Mouse (Mus musculus) limb, embryonic 13.5 days (tissue): ENCODE results near the gene Cox5a. TPM values are rescaled to one million over a fixed set of nuclear protein-coding genes. Genes with fewer than 3 reads are reported as not detected.

Source experiments
- ATAC-seq: fragments of 200-750 bp; cut with Nextera tagmentation; 2 replicates; pipeline ENCODE4 v1.8.0; 2017; ENCODE audit warnings: low read depth, moderate number of reproducible peaks, moderate TSS enrichment; ENCODE audit not compliant: low FRiP score
- H3K27ac ChIP-seq: fragments of 300-500 bp; sonication (generic); 2 replicates; pipeline ENCODE4 v1.5.1; 2015; ENCODE audit warnings: inconsistent platforms, mild to moderate bottlenecking, moderate library complexity
- H3K27me3 ChIP-seq: fragments of 300-500 bp; sonication (generic); 2 replicates; pipeline ENCODE4 v1.6.1; 2015; ENCODE audit warnings: mild to moderate bottlenecking, inconsistent platforms
- H3K36me3 ChIP-seq: fragments of 300-500 bp; sonication (generic); 2 replicates; pipeline ENCODE4 v1.6.1; 2015; ENCODE audit warnings: inconsistent platforms, mild to moderate bottlenecking, moderate library complexity
- H3K4me1 ChIP-seq: fragments of 300-500 bp; sonication (generic); 2 replicates; pipeline ENCODE4 v1.6.1; 2015; ENCODE audit warnings: inconsistent platforms
- H3K4me2 ChIP-seq: fragments of 300-500 bp; sonication (generic); replicated peaks from 2 replicates; pipeline ENCODE4 v1.6.1; 2015; ENCODE audit warnings: inconsistent platforms, mild to moderate bottlenecking, moderate library complexity
- H3K4me3 ChIP-seq: fragments of 300-500 bp; sonication (generic); 2 replicates; pipeline ENCODE4 v1.5.1; 2015; ENCODE audit warnings: moderate library complexity, mild to moderate bottlenecking, inconsistent platforms
- H3K9ac ChIP-seq: fragments of 300-500 bp; sonication (generic); 2 replicates; pipeline ENCODE4 v1.6.1; 2015; ENCODE audit warnings: mild to moderate bottlenecking, inconsistent platforms
- H3K9me3 ChIP-seq: fragments of 300-500 bp; sonication (generic); 2 replicates; pipeline ENCODE4 v1.6.1; 2016; ENCODE audit warnings: inconsistent platforms
- WGBS: fragments of 180-500 bp; shearing (Covaris S2); methylation state at CpG from one replicate; pipeline ENCODE4 v1.1.7; 2015; 5-methylcytosine and 5-hydroxymethylcytosine counted together
- polyA plus RNA-seq: library from polyadenylated mRNA; unstranded; fragments of >200 nt; fragmentation: Nextera tagmentation; extraction: Ambion mirVana; gene quantifications from 2 replicates; pipeline ENCODE4 v1.2.1, GENCODE M21; 2015

Cox5a gene
- polyA plus RNA-seq, 1 experiment from 2014 or later: 495 TPM

DNA sequence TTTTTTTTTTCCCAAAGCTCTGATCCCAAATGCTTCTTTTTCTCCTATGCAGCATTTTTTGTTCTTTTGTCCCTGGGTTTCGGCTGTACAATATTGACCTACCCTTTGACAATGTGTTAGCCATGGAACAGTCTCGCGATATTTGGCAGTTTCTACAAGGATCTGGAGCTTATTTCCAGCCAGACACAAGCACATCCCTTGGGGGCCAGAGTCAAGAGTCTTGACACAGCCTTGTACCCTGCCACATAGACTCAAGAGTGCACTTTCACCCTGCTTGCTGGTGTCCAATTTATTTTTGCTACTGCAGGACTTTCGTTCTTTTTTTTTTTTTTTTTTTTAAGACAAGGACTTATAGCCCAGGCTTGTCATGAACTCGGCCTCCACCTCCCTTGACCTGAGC is 15.3 kb downstream of the Cox5a start:
- H3K27me3 ChIP-seq: no peaks in the 10 kb centered on the region
- peak overlapping the region; percentile 85 for H3K4me2 ChIP-seq
- no peaks in the 10 kb centered on the region for H3K9me3 ChIP-seq
- H3K4me3 ChIP-seq: peak overlapping the region; percentile 88
- H3K36me3 ChIP-seq: peaks cover 54% of the 10 kb centered on the region
- ATAC-seq: no peak
- peaks cover 22% of the 10 kb centered on the region for H3K4me1 ChIP-seq
- no peak overlapping the region for H3K9ac ChIP-seq
- no peak overlapping the region for H3K27ac ChIP-seq
- WGBS: 95% methylated on average over 5 of the region's 5 CpGs

DNA sequence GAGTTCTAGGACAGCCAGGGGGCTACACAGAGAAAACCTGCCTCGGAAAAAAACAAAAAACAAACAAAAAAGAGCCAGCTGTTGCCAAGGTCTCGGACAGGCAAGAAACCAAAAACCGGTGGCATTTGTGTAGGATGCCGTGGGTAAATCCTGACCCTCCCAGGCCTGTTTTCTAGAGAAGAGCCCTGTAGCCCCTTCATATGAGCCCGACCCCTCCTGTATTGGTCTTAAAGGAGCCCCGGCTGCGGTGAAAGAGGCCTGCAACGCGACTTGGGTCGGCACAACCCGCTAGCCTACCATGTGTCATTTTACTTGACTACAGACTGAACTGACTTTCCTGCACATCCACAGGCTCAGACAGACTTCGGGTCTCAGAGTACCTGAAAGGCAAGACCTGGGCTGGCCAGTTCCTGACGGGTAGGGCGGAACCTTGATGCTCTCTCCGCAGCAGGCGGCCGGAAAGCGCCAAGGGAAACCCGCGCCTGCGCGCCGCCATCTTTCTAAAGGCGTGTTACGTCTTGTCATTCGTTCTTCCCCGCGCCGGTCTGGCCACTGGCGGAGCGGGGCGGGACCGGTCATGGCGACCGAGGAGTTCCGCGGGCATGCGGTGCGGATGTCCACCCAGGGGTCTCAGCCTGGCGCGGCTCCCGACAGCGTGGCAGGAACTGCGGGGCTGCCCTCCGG is 16.1 kb downstream of the Cox5a start, which contains the start of gene Fam219b:
Fam219b (plus strand) TSS at position 485 of the 684 bp plus-strand sequence.
- Histone ChIP-seq H3K9me3 (no peaks in the 10 kb centered on the region), H3K27me3 (no peaks in the 10 kb centered on the region), H3K4me2 (peak within 1 kb of the TSS; percentile 85), H3K4me3 (peak within 1 kb of the TSS; percentile 88), H3K27ac (peak within 1 kb of the TSS; percentile 80), H3K9ac (peak within 1 kb of the TSS; percentile 89), H3K4me1 (peaks cover 22% of the 10 kb centered on the region), H3K36me3 (peaks cover 51% of the 10 kb centered on the region)
- peak; percentile 92 for ATAC-seq
- 3% methylated on average over 45 of the region's 45 CpGs for WGBS

DNA sequence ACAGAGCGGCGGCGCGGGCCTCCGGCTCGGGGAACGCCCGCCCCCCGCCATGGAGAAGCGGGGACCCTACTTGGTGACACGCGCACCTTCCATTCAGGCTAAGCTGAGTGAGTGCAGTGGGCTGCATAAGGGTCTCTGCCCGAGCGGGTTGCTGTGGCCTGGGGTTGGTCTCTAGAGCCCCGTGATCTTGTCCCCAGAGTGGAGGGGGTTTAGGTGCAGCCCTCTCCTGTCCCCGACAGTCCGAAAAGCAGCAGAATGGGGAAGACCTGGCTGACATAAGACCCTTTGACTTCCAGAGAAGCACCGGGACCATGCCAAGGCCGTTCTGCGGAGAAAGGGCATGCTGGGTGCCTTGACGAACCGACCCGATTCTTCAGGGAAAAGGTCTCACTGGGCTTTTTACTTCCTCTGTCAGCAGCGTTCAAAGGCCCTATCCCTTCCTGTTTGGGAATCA is 16.7 kb downstream of the Cox5a start:
- H3K27ac ChIP-seq: peak overlapping the region; percentile 73
- H3K9ac ChIP-seq: peak overlapping the region; percentile 89
- peaks cover 51% of the 10 kb centered on the region for H3K36me3 ChIP-seq
- peak overlapping the region; percentile 85 for H3K4me2 ChIP-seq
- H3K4me3 ChIP-seq: peak overlapping the region; percentile 88
- H3K27me3 ChIP-seq: no peaks in the 10 kb centered on the region
- peak; percentile 66 for ATAC-seq
- H3K4me1 ChIP-seq: peaks cover 22% of the 10 kb centered on the region
- WGBS: 0% methylated on average over 24 of the region's 24 CpGs
- no peaks in the 10 kb centered on the region for H3K9me3 ChIP-seq

DNA sequence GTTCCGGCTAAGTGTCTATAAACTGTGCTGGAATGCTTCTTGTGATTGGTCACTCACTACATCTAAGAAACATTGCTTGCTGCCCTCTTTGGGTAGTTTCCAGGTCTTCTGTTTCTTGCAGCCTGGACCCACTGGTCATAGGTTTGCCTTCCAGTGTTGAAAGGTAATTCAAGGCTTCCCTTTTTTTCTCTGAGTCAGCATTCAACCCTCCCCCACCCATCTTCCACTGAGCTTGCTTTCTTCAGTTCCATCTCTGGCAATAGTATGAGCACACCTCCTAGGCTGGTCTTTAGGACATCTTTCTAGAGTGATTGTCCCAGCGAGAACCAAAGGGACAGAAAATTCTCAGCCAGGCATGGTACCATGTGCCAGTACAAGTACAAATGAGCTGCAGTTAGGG is 18.5 kb downstream of the Cox5a start:
- H3K36me3 ChIP-seq: peaks cover 55% of the 10 kb centered on the region
- H3K9ac ChIP-seq: peak overlapping the region; percentile 36; the same call in 1 of the 2 replicates
- H3K4me3 ChIP-seq: no peak overlapping the region
- no peak overlapping the region for H3K4me2 ChIP-seq
- no peaks in the 10 kb centered on the region for H3K27me3 ChIP-seq
- ATAC-seq: no peak
- no peak overlapping the region for H3K27ac ChIP-seq
- peaks cover 22% of the 10 kb centered on the region for H3K4me1 ChIP-seq
- H3K9me3 ChIP-seq: no peaks in the 10 kb centered on the region
- WGBS: 86% methylated on average over 2 of the region's 2 CpGs

GRCm38 (mm10) chr9:57541312-57541711 is 20.2 kb downstream of the Cox5a start:
- Histone ChIP-seq H3K9ac (no peak overlapping the region), H3K27me3 (no peaks in the 10 kb centered on the region), H3K4me2 (no peak overlapping the region), H3K36me3 (peaks cover 73% of the 10 kb centered on the region), H3K27ac (no peak overlapping the region), H3K4me1 (peaks cover 22% of the 10 kb centered on the region), H3K4me3 (no peak overlapping the region), H3K9me3 (no peaks in the 10 kb centered on the region)
- ATAC-seq: no peak
- 7% methylated on average over 1 of the region's 1 CpGs for WGBS

- Histone ChIP-seq H3K27ac (no peak overlapping the region), H3K9ac (no peak overlapping the region), H3K4me2 (no peak overlapping the region), H3K27me3 (no peaks in the 10 kb centered on the region), H3K9me3 (no peaks in the 10 kb centered on the region), H3K4me1 (peaks cover 5% of the 10 kb centered on the region), H3K4me3 (no peak overlapping the region), H3K36me3 (peaks cover 96% of the 10 kb centered on the region)
- 85% methylated on average over 3 of the region's 3 CpGs for WGBS
- ATAC-seq: no peak
Measured at GRCm38 (mm10) chr9:57543951-57544350, 22.9 kb downstream of the Cox5a start.

- Histone ChIP-seq H3K4me3 (no peak overlapping the region), H3K27me3 (no peaks in the 10 kb centered on the region), H3K36me3 (peaks cover 83% of the 10 kb centered on the region), H3K4me2 (no peak overlapping the region), H3K4me1 (peaks cover 7% of the 10 kb centered on the region), H3K9me3 (no peaks in the 10 kb centered on the region), H3K9ac (no peak overlapping the region), H3K27ac (no peak overlapping the region)
- ATAC-seq: no peak
- WGBS: 92% methylated on average over 5 of the region's 5 CpGs
Measured at GRCm38 (mm10) chr9:57547287-57547686, 26.2 kb downstream of the Cox5a start.

- Histone ChIP-seq H3K9ac (no peak overlapping the region), H3K4me3 (no peak overlapping the region), H3K9me3 (no peaks in the 10 kb centered on the region), H3K27me3 (no peaks in the 10 kb centered on the region), H3K27ac (no peak overlapping the region), H3K36me3 (peaks cover 77% of the 10 kb centered on the region), H3K4me1 (peaks cover 7% of the 10 kb centered on the region), H3K4me2 (no peak overlapping the region)
- 91% methylated on average over 11 of the region's 11 CpGs for WGBS
- ATAC-seq: no peak
Measured at GRCm38 (mm10) chr9:57547869-57548268, 26.8 kb downstream of the Cox5a start.

DNA sequence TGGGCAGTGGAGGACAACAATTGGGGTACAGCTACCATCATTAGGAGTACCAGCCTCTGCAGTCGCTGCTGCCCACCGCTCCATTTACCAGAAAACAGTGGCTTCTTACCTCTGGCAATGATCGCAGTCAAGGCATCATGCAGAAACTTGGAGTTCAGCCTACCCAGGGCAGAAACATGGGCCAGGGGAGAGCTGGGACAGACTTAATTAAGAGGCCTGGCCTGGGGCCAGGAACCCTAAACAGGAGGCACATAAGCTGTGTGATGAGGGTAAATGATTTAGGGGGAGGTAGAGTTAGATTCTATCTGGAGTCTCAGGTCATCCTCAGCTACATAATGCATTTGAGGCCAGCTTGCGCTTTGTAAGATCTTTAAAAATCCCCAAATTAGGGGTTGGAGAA is 28.1 kb downstream of the Cox5a start:
- Histone ChIP-seq H3K4me1 (peaks cover 7% of the 10 kb centered on the region), H3K9ac (no peak overlapping the region; the same call in 1 of the 2 replicates), H3K4me2 (no peak overlapping the region), H3K36me3 (peaks cover 64% of the 10 kb centered on the region), H3K9me3 (no peaks in the 10 kb centered on the region), H3K4me3 (no peak overlapping the region), H3K27me3 (no peaks in the 10 kb centered on the region), H3K27ac (no peak overlapping the region)
- WGBS: 90% methylated on average over 4 of the region's 4 CpGs
- no peak for ATAC-seq

DNA sequence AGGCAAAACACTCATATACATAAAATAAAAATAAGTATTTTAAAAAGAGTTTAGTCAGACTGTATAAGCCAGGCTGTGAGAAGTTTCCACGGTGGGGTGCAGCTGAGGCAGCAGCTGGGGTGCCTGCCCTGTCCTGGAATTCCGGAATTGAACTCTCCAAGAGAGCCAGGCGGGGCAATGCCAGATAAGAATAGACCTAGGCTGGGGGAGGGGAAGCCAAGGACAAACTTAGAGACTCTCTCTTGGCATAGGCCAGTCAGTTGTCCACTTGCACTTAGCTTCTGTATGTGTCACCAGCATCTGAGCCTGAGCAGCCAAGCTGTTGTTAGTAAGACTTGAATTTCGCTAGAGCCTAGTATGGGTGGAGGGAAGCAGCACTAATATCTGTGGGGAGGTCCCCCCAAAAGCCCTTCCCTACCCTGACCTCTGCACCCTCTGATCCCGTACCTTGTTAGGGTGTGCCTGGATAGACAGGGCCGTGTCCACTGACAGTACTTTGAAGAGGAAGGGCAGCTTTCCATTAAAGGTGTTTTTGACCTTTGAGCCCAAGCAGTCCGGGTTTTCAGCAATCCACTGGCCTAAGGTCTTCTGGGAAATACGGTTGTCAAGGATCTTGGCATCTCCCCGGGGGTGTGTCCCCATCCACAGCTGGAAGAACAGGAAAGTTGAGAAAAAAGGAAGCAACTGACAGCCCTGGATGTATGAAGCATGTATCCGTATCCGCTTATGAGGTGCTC is 29.2 kb downstream of the Cox5a start:
- Histone ChIP-seq H3K36me3 (peaks cover 53% of the 10 kb centered on the region), H3K9ac (no peak overlapping the region), H3K4me3 (no peak overlapping the region), H3K4me1 (peaks cover 7% of the 10 kb centered on the region), H3K27me3 (no peaks in the 10 kb centered on the region), H3K4me2 (no peak overlapping the region), H3K9me3 (no peaks in the 10 kb centered on the region), H3K27ac (no peak overlapping the region)
- peak; percentile 25 for ATAC-seq
- WGBS: 88% methylated on average over 11 of the region's 11 CpGs

DNA sequence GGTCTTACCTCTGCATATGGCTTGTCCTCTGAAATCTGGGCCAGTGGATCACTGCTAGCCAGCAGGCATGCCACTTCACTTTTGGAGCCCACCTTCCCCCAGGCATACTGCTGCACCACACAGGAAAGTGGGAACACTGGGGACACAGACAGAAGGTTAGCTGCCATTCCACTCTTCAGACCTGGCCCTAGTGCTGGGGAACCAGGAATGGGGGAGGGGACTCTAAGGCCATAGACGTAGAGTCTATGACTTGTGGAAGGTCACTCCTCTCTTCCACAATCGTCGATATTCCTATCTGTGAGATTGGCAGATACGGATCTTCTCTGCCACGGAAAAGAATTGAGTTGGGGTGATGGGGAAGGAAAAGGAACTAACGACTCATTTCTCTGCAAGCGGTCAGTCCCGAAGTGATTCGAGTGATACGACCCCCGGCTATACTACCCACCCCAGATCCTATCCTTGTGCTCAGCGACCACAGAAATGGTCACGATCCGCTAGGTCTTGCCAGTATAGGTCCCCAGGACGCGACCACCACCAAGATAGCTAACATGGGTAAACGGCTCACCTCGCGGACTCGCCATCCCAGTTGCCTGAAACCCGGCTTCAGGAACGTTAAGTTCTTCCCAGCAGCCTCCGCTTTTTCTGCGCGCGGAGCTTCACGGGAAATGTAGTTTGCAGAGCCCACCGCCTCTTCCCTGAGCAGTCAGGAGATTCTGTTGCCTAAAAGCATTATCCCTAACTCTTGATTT is 31.2 kb downstream of the Cox5a start, which contains the start of gene Mpi:
Mpi (minus strand) TSS at position 625 of the 749 bp plus-strand sequence.
- H3K4me2 ChIP-seq: peak within 1 kb of the TSS; percentile 78
- peaks cover 7% of the 10 kb centered on the region for H3K4me1 ChIP-seq
- ATAC-seq: peak; percentile 48; the same call in 1 of the 2 replicates
- peaks cover 33% of the 10 kb centered on the region for H3K36me3 ChIP-seq
- H3K27ac ChIP-seq: no peak within 1 kb of the TSS
- no peaks in the 10 kb centered on the region for H3K27me3 ChIP-seq
- H3K9me3 ChIP-seq: no peaks in the 10 kb centered on the region
- H3K9ac ChIP-seq: peak within 1 kb of the TSS; percentile 77
- under 1% methylated on average over 28 of the region's 28 CpGs for WGBS
- peak within 1 kb of the TSS; percentile 68 for H3K4me3 ChIP-seq

DNA sequence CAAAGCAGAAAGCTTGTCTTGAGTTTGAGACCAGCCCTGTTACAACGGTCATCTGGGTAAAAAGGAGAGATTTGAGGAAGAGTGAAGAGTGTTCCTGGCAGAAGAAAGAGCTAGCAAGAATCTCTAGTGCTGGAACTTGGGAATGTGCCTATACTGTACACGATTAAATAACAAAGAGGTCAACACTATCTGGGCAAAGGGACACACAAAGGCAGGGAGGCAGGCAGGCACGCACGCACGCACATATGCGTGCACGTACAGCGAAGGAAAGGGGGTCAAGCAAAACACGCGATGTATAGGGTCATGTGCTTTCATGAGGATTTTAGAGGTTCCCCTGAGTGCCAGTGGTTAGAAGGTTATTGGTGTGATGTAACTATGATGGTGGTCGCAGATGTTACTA is 32.0 kb downstream of the Cox5a start:
- 73% methylated on average over 11 of the region's 11 CpGs for WGBS
- Histone ChIP-seq H3K4me1 (peaks cover 7% of the 10 kb centered on the region), H3K36me3 (peaks cover 25% of the 10 kb centered on the region), H3K4me2 (no peak overlapping the region), H3K9me3 (no peaks in the 10 kb centered on the region), H3K4me3 (no peak overlapping the region), H3K27me3 (no peaks in the 10 kb centered on the region), H3K27ac (no peak overlapping the region), H3K9ac (no peak overlapping the region)
- ATAC-seq: no peak
